Mouse (Mus musculus) limb, embryonic 15.5 days (tissue): ENCODE results near the gene Crlf1. TPM values are rescaled to one million over a fixed set of nuclear protein-coding genes. Genes with fewer than 3 reads are reported as not detected.
"Not testable (repeated sequence)": the region's sequence is repeated elsewhere in the genome, so short reads cannot be mapped to it uniquely, and the experiment has no call there.

Source experiments
- ATAC-seq: fragments of 200-750 bp; cut with Nextera tagmentation; 2 replicates; pipeline ENCODE4 v1.8.0; 2017; ENCODE audit warnings: low read depth, moderate TSS enrichment; ENCODE audit not compliant: insufficient number of reproducible peaks, low FRiP score, low TSS enrichment
- H3K27ac ChIP-seq: fragments of 300-500 bp; sonication (generic); 2 replicates; pipeline ENCODE4 v1.5.1; 2015; ENCODE audit warnings: moderate library complexity, mild to moderate bottlenecking, inconsistent platforms
- H3K27me3 ChIP-seq: fragments of 300-500 bp; sonication (generic); 2 replicates; pipeline ENCODE4 v1.6.1; 2015; ENCODE audit warnings: inconsistent platforms
- H3K36me3 ChIP-seq: fragments of 300-500 bp; sonication (generic); 2 replicates; pipeline ENCODE4 v1.6.1; 2015; ENCODE audit warnings: inconsistent platforms
- H3K4me1 ChIP-seq: fragments of 300-500 bp; sonication (generic); 2 replicates; pipeline ENCODE4 v1.6.1; 2015; ENCODE audit warnings: inconsistent platforms
- H3K4me2 ChIP-seq: fragments of 300-500 bp; sonication (generic); 2 replicates; pipeline ENCODE4 v1.6.1; 2015; ENCODE audit warnings: mild to moderate bottlenecking, inconsistent platforms
- H3K4me3 ChIP-seq: fragments of 300-500 bp; sonication (generic); 2 replicates; pipeline ENCODE4 v1.5.1; 2015; ENCODE audit warnings: mild to moderate bottlenecking, inconsistent platforms
- H3K9ac ChIP-seq: fragments of 300-500 bp; sonication (generic); 2 replicates; pipeline ENCODE4 v1.6.1; 2015; ENCODE audit warnings: inconsistent platforms
- H3K9me3 ChIP-seq: fragments of 300-500 bp; sonication (generic); 2 replicates; pipeline ENCODE4 v1.6.1; 2016; ENCODE audit warnings: inconsistent platforms
- WGBS: fragments of 180-500 bp; shearing (Covaris S2); methylation state at CpG from one replicate; pipeline ENCODE4 v1.1.7; 2015; 5-methylcytosine and 5-hydroxymethylcytosine counted together
- polyA plus RNA-seq: library from polyadenylated mRNA; unstranded; fragments of >200 nt; fragmentation: Nextera tagmentation; extraction: Ambion mirVana; gene quantifications from 2 replicates; pipeline ENCODE4 v1.2.1, GENCODE M21; 2015

Gene Crlf1
- polyA plus RNA-seq, 1 experiment from 2014 or later, result 97.7 TPM

GRCm38 (mm10) chr8:70503062-70503750, 10.2 kb downstream of the Crlf1 start:
- Histone ChIP-seq H3K36me3 (peaks cover 13% of the 10 kb centered on the region), H3K27me3 (peaks cover 40% of the 10 kb centered on the region), H3K4me2 (peak overlapping the region; percentile 31), H3K4me3 (peak overlapping the region; percentile 9; the same call in 1 of the 2 replicates), H3K4me1 (peaks cover 69% of the 10 kb centered on the region), H3K9ac (no peak overlapping the region), H3K9me3 (no peaks in the 10 kb centered on the region), H3K27ac (peak overlapping the region; percentile 51)
- ATAC-seq, result no peak
- 12% methylated on average over 46 of the region's 46 CpGs for WGBS

- peak; percentile 18; the same call in 1 of the 2 replicates for ATAC-seq
- H3K4me1 ChIP-seq, result peaks cover 78% of the 10 kb centered on the region
- 23% methylated on average over 16 of the region's 16 CpGs for WGBS
These were observed 11.3 kb downstream of the Crlf1 start for GRCm38 (mm10) chr8:70504291-70504716.

GRCm38 (mm10) chr8:70504851-70505250, 11.9 kb downstream of the Crlf1 start:
- Histone ChIP-seq H3K9ac (no peak overlapping the region), H3K4me1 (peaks cover 77% of the 10 kb centered on the region), H3K27me3 (peaks cover 30% of the 10 kb centered on the region), H3K27ac (peak overlapping the region; percentile 73), H3K9me3 (no peaks in the 10 kb centered on the region), H3K4me3 (peak overlapping the region; percentile 76), H3K4me2 (peak overlapping the region; percentile 81; the same call in 1 of the 2 replicates), H3K36me3 (peaks cover 22% of the 10 kb centered on the region)
- no peak for ATAC-seq
- 59% methylated on average over 3 of the region's 3 CpGs for WGBS

More at GRCm38 (mm10) chr8:70504291-70504716, 11.3 kb downstream of the Crlf1 start:
- H3K27me3 ChIP-seq, result peaks cover 35% of the 10 kb centered on the region
- no peak overlapping the region for H3K4me3 ChIP-seq
- no peak overlapping the region for H3K9ac ChIP-seq
- no peaks in the 10 kb centered on the region for H3K9me3 ChIP-seq
- peak overlapping the region; percentile 73 for H3K27ac ChIP-seq
- H3K36me3 ChIP-seq, result peaks cover 22% of the 10 kb centered on the region
- H3K4me2 ChIP-seq, result peak overlapping the region; percentile 36

- H3K4me1 ChIP-seq, result peaks cover 69% of the 10 kb centered on the region
- peak overlapping the region; percentile 82 for H3K9ac ChIP-seq
- peak overlapping the region; percentile 76 for H3K4me3 ChIP-seq
- H3K36me3 ChIP-seq, result peaks cover 22% of the 10 kb centered on the region
- no peaks in the 10 kb centered on the region for H3K9me3 ChIP-seq
- H3K4me2 ChIP-seq, result peak overlapping the region; percentile 81
- H3K27me3 ChIP-seq, result peaks cover 20% of the 10 kb centered on the region
- H3K27ac ChIP-seq, result peak overlapping the region; percentile 96
- 32% methylated on average over 32 of the region's 32 CpGs for WGBS
- ATAC-seq, result peak; percentile 1; the same call in 1 of the 2 replicates
These were observed 12.9 kb downstream of the Crlf1 start for GRCm38 (mm10) chr8:70505698-70506327.

- peak within 1 kb of the TSS; percentile 76 for H3K4me3 ChIP-seq
- whole genome bisulfite sequencing, result 2% methylated on average over 40 of the region's 40 CpGs
- peak within 1 kb of the TSS; percentile 82 for H3K9ac ChIP-seq
- H3K4me2 ChIP-seq, result peak within 1 kb of the TSS; percentile 81
- peaks cover 63% of the 10 kb centered on the region for H3K4me1 ChIP-seq
- peak; percentile 86 for ATAC-seq
- peaks cover 14% of the 10 kb centered on the region for H3K27me3 ChIP-seq
- H3K27ac ChIP-seq, result peak within 1 kb of the TSS; percentile 96
- no peaks in the 10 kb centered on the region for H3K9me3 ChIP-seq
- H3K36me3 ChIP-seq, result peaks cover 22% of the 10 kb centered on the region
These were observed 13.5 kb downstream of the Crlf1 start, which contains the start of gene Rex1bd for GRCm38 (mm10) chr8:70506328-70507026. Gene Rex1bd (minus strand): TSS chr8:70506752.

- H3K27ac ChIP-seq, result peak overlapping the region; percentile 96
- peaks cover 22% of the 10 kb centered on the region for H3K36me3 ChIP-seq
- peak overlapping the region; percentile 76 for H3K4me3 ChIP-seq
- no peaks in the 10 kb centered on the region for H3K9me3 ChIP-seq
- no peak for ATAC-seq
- no peak overlapping the region for H3K4me2 ChIP-seq
- H3K9ac ChIP-seq, result no peak overlapping the region
- 57% methylated on average over 5 of the region's 5 CpGs for WGBS
- H3K4me1 ChIP-seq, result peaks cover 63% of the 10 kb centered on the region
- peaks cover 9% of the 10 kb centered on the region for H3K27me3 ChIP-seq
These were observed 14.1 kb downstream of the Crlf1 start for GRCm38 (mm10) chr8:70507027-70507393.

GRCm38 (mm10) chr8:70509281-70509952, 16.5 kb downstream of the Crlf1 start:
- Histone ChIP-seq H3K9ac (peak overlapping the region; percentile 99), H3K36me3 (peaks cover 35% of the 10 kb centered on the region), H3K9me3 (no peaks in the 10 kb centered on the region), H3K27me3 (no peaks in the 10 kb centered on the region), H3K4me2 (peak overlapping the region; percentile 65), H3K4me1 (peaks cover 51% of the 10 kb centered on the region), H3K27ac (peak overlapping the region; percentile 98), H3K4me3 (peak overlapping the region; percentile 99)
- 9% methylated on average over 25 of the region's 25 CpGs for WGBS
- no peak for ATAC-seq

- Histone ChIP-seq H3K9ac (peak within 1 kb of the TSS; percentile 99), H3K4me3 (peak within 1 kb of the TSS; percentile 99), H3K36me3 (peaks cover 42% of the 10 kb centered on the region), H3K4me2 (peak within 1 kb of the TSS; percentile 65), H3K9me3 (no peaks in the 10 kb centered on the region), H3K27me3 (no peaks in the 10 kb centered on the region), H3K27ac (peak within 1 kb of the TSS; percentile 98), H3K4me1 (peaks cover 42% of the 10 kb centered on the region)
- under 1% methylated on average over 73 of the region's 74 CpGs for WGBS
- ATAC-seq, result peak; percentile 83
These were observed 17.4 kb downstream of the Crlf1 start, which contains the start of gene Uba52 for GRCm38 (mm10) chr8:70510228-70510915. Gene Uba52 (minus strand): TSS chr8:70510801.

GRCm38 (mm10) chr8:70511174-70511573, 18.2 kb downstream of the Crlf1 start:
- H3K9ac ChIP-seq, ATAC-seq, H3K27ac ChIP-seq, H3K27me3 ChIP-seq, H3K9me3 ChIP-seq: not testable (repeated sequence)
- Histone ChIP-seq H3K4me1 (peaks cover 34% of the 10 kb centered on the region), H3K4me2 (peak overlapping the region; percentile 65), H3K36me3 (peaks cover 43% of the 10 kb centered on the region), H3K4me3 (peak overlapping the region; percentile 99)
- WGBS, result 87% methylated on average over 6 of the region's 6 CpGs

GRCm38 (mm10) chr8:70511770-70512169, 18.8 kb downstream of the Crlf1 start:
- no peak overlapping the region for H3K27ac ChIP-seq
- no peak for ATAC-seq
- H3K9me3 ChIP-seq, result no peaks in the 10 kb centered on the region
- no peaks in the 10 kb centered on the region for H3K27me3 ChIP-seq
- no peak overlapping the region for H3K4me3 ChIP-seq
- peaks cover 49% of the 10 kb centered on the region for H3K36me3 ChIP-seq
- H3K4me2 ChIP-seq, result no peak overlapping the region
- H3K9ac ChIP-seq, result no peak overlapping the region
- 95% methylated on average over 2 of the region's 2 CpGs for WGBS
- H3K4me1 ChIP-seq, result peaks cover 33% of the 10 kb centered on the region
